Mouse (Mus musculus) urinary bladder, postnatal 4 days (tissue): Measurements from ENCODE around the gene Tmcc2.

Experiments used
- DNase-seq, 2 experiments: peaks; one replicate each; pipeline ENCODE4 v3.0.0; 2021 to 2022; ENCODE audit warnings: low spot score in 2 of 2

Gene Tmcc2

GRCm38 (mm10) chr1:132390691-132391579, at the start of gene Tmcc2:
Gene Tmcc2, minus strand, starts transcription at chr1:132391281.
- no peak for DNase-seq

- DNase-seq, result no peak
Observed at GRCm38 (mm10) chr1:132437389-132437788, 46.3 kb upstream of the Tmcc2 start.

- no peak for DNase-seq
Observed at GRCm38 (mm10) chr1:132436960-132437359, 45.9 kb upstream of the Tmcc2 start.

GRCm38 (mm10) chr1:132436320-132436958, 45.4 kb upstream of the Tmcc2 start:
- no peak for DNase-seq

GRCm38 (mm10) chr1:132434032-132434431, 43.0 kb upstream of the Tmcc2 start:
- no peak for DNase-seq

GRCm38 (mm10) chr1:132433349-132433748, 42.3 kb upstream of the Tmcc2 start:
- no peak for DNase-seq

GRCm38 (mm10) chr1:132431716-132432115, 40.6 kb upstream of the Tmcc2 start:
- no peak for DNase-seq

- no peak for DNase-seq
Observed at GRCm38 (mm10) chr1:132430818-132431217, 39.7 kb upstream of the Tmcc2 start.

GRCm38 (mm10) chr1:132425600-132425999, 34.5 kb upstream of the Tmcc2 start:
- DNase-seq, result no peak

- DNase-seq, result no peak
Observed at GRCm38 (mm10) chr1:132422912-132423696, 32.0 kb upstream of the Tmcc2 start.

- no peak for DNase-seq
Observed at GRCm38 (mm10) chr1:132420662-132421061, 29.6 kb upstream of the Tmcc2 start.

- DNase-seq, result no peak
Observed at GRCm38 (mm10) chr1:132420206-132420605, 29.1 kb upstream of the Tmcc2 start.

GRCm38 (mm10) chr1:132417319-132418251, 26.5 kb upstream of the Tmcc2 start, which contains the start of gene Dstyk:
Gene Dstyk, plus strand, starts transcription at chr1:132417555.
- DNase-seq, result peak; percentile 93 to 94

- DNase-seq, result no peak
Observed at GRCm38 (mm10) chr1:132416943-132417290, 25.8 kb upstream of the Tmcc2 start.

GRCm38 (mm10) chr1:132416244-132416942, 25.3 kb upstream of the Tmcc2 start:
- DNase-seq, result no peak

- DNase-seq, result no peak
Observed at GRCm38 (mm10) chr1:132410657-132411056, 19.6 kb upstream of the Tmcc2 start.

- no peak for DNase-seq
Observed at GRCm38 (mm10) chr1:132401843-132402242, 10.8 kb upstream of the Tmcc2 start.

- no peak for DNase-seq
Observed at GRCm38 (mm10) chr1:132400538-132400937, 9.5 kb upstream of the Tmcc2 start.

GRCm38 (mm10) chr1:132396705-132397104, 5.6 kb upstream of the Tmcc2 start:
- no peak for DNase-seq

GRCm38 (mm10) chr1:132392872-132393271, 1.8 kb upstream of the Tmcc2 start:
- DNase-seq, result no peak
